Mouse (Mus musculus) stomach, postnatal 0 days (tissue): ENCODE measurements around the gene Gm28372.

ENCODE experiments used
- CTCF ChIP-seq: IDR thresholded peaks from 2 replicates; pipeline ENCODE4 v1.5.1; 2016; ENCODE audit warnings: antibody characterized with exemption, low read depth, mild to moderate bottlenecking, moderate library complexity
- EP300 ChIP-seq: optimal IDR thresholded peaks from 2 replicates; pipeline ENCODE3; 2016; ENCODE audit warnings: antibody characterized with exemption

- peak; percentile 85 for TF ChIP-seq CTCF
- TF ChIP-seq EP300 = no peak
These were observed 42.5 kb upstream of the Gm28372 start for GRCm38 (mm10) chr2:130362511-130363026.
